Mouse (Mus musculus): Measurements from ENCODE around the gene Tsc1.

DNA sequence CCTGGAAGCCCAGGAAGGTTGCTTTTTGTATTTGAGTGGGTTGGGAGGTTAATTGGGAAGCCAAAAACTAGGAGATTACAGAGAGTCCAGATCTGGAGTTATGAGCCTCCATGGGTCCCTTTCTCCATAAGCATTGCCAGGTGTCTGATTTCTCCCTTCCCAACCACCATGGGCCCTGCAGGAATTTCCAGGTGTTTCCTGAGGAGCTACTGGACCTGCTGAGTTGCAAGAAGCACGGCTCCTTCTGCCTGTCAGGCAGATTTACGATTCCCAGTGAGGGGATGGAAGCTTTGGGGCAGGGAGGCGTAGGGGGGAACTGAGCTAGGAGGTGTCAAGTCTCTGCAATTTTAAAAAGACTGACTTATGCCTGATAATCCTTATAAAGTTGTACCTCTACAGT, 24.8 kb downstream of the Tsc1 start:
- no peak for TF ChIP-seq CTCF (conservative IDR thresholded peaks at IDR 0.05; ENCODE audit: low read length)
- no peak for TF ChIP-seq POU5F1 (IDR thresholded peaks at IDR 0.05; ENCODE audit: borderline replicate concordance, low read length)
- no peak for TF ChIP-seq NANOG (IDR thresholded peaks at IDR 0.05; ENCODE audit: borderline replicate concordance, low read length)

Measured in E14TG2a.4 (cell line).